Mouse (Mus musculus) E14TG2a.4 (cell line): ENCODE results near the gene Il1r1.

Experiments
- CTCF ChIP-seq: conservative IDR thresholded peaks from 2 replicates; pipeline ENCODE4 v1.5.1; 2014; ENCODE audit warnings: low read length
- POU5F1 ChIP-seq: IDR thresholded peaks from 2 replicates; pipeline ENCODE4 v1.6.1; 2014; ENCODE audit warnings: low read length, borderline replicate concordance

DNA sequence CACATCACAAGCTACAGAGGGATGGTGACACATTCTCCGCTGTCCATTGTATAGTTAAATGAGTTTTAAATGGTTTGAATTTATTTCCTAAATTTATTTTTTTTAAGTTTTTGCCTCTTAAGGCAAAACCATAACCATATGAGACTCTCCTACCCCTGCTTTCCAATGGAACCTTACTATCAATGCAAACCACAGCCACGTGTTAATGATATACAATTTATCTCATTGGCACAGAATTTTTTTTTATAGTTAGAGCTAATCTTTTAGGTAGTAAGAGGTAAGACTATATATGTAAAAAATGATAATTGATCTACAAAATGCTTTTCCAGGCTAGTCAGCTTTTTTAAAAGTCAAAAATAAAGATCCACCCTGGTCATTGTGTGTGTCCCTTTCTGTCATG lies 73.2 kb downstream of the Il1r1 start:
- TF ChIP-seq CTCF (no peak), POU5F1 (no peak)
